Mouse (Mus musculus) embryo, embryonic 11 days (tissue): ENCODE data around the gene Fgfr2.

Experiments used
- DNase-seq: peaks from one replicate; pipeline ENCODE4 v3.0.0-alpha.2; 2015

Fgfr2 gene

DNA sequence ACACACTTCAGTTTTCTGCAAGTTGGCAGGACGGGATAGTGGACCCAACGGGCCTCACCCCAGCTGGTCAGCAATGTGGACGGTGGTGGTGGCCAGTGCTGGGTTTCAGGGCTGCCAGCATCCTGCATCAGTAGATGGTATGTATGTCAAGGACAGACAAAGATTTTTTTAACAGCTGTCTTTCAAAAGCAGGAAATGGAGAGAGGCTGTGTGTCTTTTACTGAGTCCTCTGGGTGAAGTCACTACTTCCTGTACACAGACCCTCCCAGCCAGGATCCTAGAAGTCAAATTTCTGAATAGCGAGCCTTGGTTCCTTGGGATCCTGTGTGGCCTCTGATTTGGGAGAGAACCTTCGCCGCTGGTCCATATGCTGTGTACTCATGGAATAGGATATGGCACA lies 2832.0 kb downstream of the Fgfr2 start:
- no peak for DNase-seq

DNA sequence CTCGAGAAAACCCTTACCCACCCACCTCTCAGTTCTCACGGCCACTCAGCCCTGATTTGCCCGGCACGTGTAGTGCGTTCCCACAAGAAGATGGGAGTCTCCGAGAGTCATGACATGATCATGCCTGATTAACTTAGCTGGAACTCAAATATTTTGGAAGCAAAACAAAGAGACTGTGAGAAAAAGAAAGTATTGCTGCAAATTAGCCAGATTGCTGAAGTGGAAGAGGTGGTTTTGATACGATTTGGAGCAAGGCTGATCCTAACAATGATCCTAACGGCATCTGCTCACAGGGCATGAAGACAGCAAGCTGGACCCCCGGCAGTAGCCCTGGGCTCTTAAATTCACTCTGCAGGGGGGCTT lies 2833.7 kb downstream of the Fgfr2 start:
- no peak for DNase-seq

DNA sequence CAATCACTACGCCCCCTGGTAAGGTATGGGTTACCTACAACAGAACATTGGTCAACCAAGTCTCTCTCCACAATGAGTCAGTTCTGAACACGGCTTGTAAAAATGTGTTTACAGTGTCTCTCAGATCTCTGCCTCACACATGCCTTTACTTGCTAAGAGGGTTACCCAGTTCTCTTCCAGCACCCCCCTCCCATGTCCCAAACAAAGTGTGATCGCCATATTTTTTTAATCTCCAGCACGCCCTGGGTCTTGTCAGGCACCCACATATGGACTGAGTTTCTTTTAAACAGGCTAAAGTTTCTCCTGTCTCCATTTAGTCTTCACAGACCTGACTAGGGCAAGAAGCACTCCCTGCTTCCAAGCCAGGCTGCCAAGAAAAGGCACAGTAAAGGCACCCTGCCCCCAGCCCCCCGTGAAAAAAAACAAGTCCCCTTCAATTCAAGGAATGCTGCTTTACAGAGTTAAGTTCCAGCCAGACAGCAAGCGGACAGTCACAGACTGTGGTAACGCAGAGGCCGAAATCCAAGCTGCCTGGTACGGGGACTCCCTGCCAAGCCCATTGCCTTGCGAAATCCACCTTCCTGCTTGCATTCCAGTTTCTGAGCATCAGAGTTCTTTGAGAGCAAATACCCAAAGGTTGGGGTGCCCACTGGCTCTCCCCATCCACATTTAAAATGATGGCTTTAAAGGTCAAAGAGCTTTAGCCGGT lies 2834.3 kb downstream of the Fgfr2 start:
- DNase-seq, result no peak

DNA sequence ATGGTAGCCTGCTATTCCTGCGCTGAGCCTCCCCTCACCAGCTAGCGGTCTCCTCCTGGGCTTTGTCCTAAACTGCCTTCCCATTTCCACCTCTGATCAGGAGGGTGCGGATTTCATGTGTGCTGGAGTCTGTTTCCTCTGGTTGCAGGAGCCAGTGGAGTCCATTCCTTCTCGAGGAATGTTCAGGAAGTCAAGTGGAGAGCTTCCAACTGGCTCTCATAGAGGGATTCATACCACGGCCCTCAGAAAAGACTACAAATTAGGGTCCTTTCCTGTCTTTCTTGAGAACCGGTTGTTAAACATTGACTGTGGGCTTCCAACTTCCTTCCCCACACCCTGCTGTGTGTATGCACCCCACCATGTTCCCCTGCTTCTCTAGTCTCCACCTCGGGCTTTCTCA lies 2834.9 kb downstream of the Fgfr2 start:
- no peak for DNase-seq

DNA sequence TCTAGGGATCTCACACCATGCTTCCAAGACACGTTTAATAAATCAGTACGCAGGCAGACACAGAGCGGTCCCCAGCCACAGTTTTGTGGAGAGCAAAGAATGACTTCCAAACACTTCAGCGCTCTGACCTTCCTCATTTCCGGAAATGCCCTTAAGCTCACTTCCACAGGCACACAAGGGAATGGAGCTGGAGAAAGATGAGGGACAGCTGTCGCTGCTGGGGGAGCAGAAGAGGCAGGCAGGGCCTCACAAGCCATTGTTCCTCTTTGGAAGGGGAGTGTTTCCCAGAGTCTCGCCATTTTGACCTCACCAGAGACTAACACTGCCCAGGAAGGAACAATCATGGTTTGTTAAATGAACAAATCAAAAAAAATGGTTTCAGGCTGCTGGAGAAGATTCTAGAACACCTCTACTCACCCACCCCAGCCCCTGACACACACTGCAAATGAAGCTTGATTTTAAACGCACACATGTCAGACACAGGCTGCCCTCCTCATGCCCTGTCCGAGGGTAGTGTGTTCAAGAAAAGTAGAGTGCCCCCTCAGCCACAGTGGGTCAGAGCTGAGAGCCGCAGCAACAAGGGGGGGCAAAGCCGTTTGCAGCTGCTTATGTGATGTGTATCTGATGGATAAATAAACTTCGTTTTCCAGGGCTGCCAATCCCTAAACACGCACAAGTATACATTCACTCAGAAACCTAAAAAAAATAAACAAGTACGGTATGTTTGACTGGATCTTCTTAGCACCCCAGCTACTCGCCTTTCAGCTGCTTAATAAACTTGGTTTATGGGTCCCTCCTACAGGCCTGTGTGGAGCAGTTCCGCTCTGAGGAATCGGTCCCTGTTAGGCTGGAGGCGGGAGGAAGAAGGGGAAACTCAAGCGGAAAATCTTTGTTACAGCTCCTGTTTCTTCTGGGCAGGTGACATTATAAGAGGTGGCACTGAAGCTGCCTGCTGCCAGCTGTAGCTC lies 2844.1 kb downstream of the Fgfr2 start:
- DNase-seq, result no peak

DNA sequence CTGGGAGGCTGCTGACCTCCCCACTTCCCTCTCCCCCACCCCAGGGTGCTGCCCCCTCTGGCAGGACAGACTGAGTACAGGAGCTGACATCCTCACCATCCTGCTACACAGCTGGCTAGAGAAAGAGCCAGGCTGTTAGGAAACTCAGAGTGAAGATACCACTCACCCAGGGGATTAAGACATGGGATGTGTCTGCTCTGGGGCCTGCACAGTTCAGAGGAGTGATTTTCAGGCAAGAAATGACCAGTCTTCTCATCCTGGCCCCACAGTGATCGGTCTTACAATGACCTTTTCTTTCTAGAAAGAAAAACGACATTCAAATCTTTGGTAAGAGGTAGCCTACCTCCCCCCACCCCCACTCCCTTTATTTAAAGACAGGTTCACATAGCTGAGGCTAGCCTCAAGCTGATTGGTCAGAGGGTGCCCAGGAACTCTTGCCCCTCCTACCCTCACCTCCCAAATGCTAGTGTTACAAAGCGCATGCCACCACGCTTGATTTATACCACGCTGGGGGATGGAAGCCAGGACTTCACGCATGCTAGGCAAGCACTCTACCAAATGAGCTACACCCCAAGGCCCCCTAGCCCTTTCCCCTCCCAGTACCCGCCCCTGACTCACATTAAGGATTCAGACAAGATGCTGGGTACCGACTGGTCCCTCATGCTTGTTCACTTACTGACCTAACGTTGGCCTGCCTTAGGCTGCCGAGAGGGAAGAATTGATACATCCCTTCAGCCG lies 2845.0 kb downstream of the Fgfr2 start:
- no peak for DNase-seq

DNA sequence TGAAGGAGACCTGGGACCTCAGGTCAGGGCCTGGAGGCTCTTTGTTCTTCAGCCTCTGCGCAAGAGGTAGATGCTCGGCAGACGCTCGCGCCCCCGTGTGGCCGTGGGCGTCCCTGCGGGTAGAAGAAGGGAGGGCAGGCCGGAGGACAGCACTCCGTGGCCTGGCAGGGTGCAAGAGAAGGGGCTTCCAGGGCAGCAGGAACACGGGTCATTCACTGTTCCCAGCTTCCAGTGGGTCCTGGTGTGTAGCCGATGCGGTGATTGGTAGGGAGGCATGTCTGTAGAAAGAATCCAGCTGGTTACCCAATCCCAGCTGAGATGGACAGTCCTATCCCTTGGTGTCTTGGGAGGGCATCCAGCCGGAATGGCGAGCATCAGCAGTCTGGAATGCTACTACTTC lies 2849.9 kb downstream of the Fgfr2 start:
- peak; percentile 89 for DNase-seq

DNA sequence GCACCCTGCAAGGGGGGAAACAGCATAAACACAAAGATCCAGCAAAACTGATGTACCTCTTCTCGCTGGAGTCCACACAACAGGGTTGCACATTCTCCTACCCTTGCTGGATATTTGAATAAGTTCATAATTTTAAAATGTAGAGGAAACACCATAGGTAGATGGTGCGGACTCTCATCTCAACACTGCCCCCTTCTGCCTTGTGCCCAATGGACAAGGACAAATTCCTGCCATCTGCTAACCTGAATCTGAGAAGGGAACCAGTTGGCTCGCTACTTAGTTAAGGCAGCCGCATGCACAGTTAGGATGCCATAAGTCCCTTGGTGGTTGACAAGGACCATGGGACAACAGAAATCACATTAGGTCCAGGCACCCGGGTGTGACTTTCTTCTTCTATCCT lies 2852.3 kb downstream of the Fgfr2 start:
- no peak for DNase-seq

DNA sequence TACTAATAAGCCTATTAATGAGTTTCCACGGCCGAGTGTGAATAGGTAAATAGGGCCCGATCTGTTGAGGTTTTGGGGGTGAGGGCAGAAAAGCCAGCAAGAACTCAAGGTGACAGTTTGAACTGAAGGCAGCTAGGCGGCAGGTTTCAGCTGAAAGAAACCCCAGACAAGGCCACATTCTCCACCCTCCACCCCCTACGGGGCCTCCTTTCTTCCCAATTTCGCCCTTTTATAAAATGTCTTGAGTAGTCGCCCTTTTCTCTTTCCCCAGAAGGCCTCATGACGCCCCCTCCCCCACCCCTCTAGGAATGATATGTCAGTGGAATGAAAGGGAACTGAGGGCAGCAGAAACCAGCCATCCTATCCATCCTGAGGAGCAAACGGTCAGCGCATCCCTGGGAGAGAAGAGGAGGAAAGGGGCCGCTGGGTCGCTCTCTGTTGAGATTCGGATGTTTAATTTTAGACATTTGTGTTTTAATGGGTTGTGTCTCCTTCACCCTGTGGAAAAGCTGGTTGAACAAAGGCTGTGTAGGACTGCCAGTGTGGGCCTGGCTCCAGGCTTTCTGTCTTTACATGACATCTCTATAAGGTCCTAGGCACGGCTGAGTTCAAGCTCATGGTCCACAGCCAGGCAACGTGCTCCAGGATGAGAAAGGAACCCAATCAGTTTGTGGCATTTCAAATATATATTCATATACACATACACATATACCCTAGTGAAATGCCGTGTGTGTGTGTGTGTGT lies 2853.9 kb downstream of the Fgfr2 start:
- peak; percentile 75 for DNase-seq

DNA sequence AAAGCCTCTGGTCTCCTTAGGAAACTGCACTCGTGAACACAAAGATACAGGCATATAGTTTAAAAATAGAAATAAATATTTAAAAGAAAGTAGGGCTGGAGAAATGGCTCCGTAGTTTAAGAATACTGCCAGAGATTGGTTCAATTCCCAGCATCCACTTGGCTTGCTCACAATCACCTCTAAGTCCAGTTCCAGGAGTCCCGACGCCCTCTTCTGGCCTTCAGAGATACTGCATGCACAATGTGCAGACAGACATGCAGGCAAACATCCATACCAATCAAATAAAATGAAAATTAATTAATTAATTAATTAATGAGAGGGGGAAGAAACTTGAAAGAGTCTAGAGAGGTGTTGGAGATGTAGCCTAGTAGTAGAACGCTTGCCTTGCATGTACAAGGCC lies 2856.1 kb downstream of the Fgfr2 start:
- DNase-seq, result no peak

DNA sequence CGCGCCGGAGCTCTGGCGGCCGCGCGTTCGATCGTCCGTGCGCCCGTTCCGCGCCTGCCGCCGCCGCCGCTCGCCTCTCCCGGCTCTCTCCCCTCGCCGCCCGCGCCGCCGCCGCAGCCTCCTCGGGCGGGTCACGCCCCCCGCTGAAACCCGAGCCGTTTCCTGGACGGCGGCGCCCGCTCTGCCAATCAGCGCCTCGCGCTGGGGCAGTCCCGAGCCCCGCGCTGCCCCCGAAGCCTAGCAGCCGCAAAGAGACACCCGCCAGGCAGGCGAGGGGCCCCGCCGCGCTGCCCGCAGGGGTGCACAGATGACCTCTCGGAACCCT lies 2857.0 kb downstream of the Fgfr2 start:
- peak; percentile 96 for DNase-seq

DNA sequence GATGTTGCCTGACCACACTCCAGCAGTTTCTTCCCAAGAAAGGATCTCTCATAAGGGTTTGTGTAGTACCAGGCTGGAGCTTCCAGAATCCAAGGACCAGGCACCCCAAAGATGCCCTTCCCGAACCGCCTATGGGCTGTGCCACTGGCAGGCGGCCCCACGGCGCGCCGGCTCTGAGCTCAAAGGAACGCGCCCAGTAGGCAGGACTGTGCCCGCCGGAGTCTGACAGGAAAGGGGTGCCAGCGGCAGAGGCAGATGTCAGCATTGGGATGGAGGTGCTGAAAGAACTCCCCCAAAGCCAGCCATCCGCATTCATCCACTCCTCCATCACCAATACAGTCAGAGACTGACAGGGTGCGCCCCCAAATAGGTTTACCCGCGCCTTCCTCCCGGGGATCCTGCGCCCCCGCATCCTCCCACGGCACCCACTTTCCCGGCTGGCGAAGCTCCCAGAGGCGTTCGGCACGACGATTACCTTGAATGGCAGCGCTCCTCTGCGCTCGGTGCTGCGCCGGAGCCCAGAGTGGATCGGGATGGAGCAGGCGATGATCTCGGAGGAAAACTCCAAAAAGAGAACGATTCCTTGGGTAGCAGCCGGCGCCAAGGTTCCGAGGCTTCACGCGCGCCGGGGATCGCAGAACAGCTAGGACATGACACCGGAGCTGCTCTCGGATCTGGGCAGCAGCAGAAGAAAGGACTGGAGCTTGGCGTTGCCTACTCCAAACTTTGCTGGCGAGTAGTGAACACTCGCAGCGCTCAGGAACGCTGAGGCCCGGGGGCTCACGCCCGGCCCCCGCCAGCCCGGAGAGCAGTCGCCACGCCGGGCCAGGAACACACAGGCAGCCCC lies 2857.6 kb downstream of the Fgfr2 start:
- DNase-seq, result no peak

DNA sequence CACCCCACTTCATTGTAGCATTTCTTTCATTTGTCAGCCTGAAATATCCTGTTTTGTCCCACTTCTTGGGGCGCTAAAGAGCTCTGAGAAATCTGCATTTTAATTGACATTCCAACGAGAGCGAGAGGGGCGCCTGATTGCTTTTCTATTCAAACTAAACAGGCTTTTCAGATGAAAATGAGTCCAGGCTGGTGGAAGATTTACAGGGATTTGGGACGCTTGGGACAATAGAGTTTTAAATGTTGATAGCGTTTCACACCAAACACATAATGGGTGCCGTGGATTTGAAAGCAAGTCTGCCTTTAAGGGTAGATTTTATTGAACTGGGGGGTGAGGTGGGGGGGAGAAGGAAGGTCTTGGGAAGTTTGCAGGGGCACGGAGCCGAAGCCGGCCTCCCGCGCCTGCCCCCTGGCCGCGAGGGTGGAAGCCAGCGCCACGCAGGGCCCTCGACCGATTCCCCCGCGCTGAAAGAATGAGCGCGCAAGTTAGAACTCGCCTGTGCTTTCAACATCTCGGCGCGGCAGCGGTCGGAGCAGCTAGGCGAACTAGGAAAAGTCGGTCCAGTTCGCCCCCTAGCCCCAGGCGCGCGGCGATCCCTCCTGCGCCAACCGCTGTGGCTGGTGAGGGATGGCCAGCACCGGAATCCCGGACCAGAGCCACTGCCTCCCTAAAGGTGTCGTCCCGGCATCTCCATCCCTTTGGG lies 2858.4 kb downstream of the Fgfr2 start:
- DNase-seq, result peak; percentile 87

DNA sequence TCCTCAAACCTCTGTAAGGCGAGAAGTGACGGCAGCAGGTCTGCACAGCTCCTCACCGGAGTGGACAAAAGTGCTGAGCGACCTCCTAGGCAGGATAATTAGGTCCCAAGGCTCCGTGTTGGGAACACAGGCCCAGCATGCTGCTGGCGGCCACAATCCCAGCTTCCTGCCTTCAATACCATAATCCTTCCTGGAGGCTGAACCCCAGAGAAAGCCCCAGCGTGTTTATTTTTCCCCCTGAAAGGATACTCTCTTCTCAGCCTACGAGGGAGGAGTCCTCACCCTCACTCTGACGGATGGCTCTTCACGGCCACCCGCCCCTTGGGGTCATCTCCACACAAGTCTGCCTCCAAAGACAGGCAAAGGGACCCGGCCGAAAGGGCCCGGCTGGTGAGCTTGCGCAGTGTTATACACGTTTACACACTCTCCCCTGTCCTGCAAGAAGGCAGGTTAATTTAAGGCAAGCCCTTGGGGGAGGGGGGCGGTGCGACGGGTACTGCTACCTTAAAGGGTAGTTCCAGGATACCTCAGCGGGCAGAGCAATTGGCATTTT lies 2859.3 kb downstream of the Fgfr2 start:
- DNase-seq, result peak; percentile 70

DNA sequence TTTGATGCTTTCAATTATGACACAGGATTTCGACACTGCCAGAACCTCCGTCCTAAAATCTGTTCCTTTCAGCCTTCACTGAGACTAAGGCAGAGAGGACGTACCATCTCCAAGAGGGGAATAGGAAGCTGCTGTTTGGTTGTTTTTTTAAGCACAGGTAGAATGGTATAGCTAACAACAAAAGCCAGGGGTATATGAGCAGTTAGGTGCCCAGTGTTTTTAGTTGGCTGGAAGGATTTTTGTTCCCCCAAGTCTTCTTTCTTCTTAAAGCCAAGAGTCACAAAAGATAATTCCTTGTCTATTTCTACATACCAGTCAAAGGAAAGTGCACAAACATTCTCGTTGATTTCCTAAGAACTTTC lies 2859.9 kb downstream of the Fgfr2 start:
- no peak for DNase-seq

DNA sequence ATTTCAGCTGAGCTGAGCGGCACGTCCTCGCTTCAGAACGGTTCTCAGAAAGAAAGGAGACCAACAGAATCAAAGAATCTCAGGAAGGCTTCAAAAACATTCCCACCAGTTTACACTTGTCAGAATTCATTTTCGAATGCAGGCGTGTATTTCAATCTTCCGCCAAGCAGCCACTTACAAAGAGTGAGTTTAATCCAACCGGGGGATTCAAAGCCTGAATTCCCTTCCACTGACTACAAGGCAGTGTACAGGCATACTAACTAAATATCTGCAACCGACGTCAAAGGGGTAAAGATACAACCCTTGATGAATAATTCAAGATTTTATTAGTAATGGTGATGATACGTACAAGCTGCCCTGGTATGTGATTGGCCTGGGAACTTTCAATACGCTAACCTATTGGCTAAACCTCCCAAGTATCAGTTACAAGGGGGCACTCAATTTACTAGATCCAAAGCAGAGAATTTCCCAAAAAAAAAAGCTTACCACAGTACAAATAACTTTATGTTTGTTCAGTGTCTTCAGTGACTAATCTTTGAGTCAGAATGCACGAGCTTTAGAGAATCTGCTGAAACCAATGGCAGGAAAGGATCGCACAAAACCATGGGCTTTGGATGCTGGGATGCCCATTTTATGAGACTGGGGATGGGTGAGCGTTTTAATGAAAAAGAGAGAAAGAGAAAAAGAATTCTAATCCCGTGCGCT lies 2860.5 kb downstream of the Fgfr2 start:
- no peak for DNase-seq

DNA sequence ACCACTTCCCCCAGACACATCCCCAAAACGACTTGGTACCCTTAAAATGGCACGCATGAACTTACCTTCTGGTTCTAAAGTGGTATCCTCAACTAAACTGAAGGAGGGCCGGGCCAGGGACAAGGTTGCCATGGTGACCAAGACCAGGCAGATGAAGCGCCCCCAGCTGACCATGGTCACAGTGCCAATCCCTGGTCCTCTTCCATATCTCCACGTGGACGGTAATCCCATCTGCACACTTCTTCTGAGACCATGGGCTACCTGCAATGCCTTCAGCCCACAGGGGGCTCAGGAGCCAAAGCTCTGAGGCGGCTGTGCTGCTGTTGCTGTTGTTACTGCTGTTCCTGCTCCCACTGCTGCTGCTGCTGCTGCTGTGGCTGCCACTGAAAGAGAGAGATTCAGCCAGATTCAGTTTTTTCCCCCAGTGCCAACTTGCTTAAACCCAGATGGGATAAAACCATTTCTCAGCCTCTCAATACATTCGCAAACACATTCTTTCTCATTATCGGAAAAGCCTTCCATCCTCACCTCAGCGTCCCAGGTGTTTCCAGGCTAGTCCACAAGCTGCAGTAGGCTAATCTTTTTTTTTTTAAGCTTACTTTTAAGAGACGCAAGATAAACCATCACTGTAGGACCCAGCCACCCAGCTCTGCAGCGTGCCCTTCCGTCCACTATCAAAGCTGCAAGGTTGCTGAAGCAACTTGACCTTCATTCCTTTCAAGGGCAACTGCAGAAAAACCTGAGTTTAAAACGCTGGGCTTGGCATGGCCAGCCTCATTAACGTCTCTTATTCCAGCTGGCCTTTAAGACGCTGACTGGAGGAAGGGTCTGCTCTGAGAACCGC lies 2861.2 kb downstream of the Fgfr2 start:
- DNase-seq, result peak; percentile 37

DNA sequence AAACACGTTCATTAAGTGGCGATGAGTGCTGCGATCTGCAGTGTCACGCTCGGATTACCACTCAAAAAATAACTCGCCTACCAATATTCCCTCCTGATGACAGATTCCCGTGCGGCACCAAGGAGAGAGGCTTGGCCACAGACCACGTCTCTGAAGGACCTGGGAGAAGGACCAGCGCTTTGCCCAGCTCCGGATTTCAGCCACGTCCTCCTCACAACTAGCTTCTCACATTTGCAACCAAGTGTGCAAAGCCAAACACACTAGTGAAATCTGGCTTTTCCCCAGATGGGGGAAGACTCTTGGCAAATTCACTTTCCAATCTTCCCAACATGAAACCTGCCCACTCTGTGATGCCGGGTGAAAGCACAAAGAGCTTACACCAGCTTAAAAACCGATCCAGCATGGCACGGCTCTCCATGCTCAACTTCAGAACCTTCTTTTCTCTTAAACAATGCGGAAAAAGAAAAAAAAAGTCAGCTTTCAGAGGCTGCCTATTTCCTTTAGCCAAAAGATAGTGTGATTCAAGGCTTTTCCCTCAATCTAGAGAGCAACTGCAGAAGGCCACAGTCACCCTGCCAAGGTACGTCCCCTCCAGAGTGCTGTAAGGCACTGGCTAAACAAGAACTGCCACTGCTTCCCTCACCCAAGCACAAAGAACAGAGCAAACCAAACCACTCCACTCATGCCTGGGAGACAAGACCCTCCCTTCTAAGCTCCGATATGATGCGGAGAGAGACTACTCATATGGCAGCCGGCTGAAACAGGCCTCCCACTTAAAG lies 2862.1 kb downstream of the Fgfr2 start:
- DNase-seq, result no peak

DNA sequence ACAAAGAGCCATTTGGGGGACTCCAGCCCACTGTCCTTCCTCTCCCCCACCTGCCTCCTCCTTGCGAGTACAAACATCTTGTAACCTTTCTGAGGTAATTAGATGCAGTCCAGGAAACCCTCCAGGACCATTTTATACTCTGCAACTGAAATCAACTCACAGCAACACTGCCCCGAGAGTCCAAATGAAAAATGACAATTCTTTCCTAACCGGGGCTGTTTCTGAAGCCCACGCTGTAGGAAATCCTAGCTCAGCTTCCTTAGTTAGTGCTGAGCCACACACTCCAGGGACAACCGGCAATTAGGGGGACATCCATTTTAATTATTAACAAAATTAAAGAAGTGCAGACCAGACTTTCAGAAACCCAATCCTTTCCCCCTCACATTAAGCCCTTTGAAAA lies 2863.1 kb downstream of the Fgfr2 start:
- peak; percentile 48 for DNase-seq
